Mouse (Mus musculus): ENCODE measurements at regions not wholly inside any gene's neighbourhood (a gene's known extent, or its start where the extent isn't known, plus 50 kb on each side); places are given as distances from the start of the nearest gene placed in this dataset.
A peak's percentile ranks its signal among the peaks of the same experiment; 100 is the strongest.
"Not testable (repeated sequence)": the region's sequence is repeated elsewhere in the genome, so short reads cannot be mapped to it uniquely, and the experiment has no call there.

DNA sequence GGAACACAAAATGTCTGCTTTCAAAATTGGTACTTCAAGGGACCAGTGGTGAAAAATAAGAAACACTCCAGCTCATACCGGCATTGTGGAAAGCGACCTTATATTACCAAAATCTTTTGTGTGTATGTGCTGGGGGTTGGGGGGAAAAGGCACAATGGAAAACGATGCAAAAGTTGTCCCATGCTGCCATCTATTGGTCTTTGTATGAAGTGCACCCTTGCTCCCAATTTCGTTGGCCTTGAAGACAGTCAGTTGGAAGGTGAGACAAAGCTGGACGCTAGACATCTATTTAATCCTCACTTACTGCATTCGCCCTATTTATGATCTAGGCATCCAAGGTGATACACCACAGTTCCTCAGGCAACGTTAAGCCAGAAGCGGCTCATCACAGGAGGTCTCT is 186.6 kb downstream of the BC048507 start:
- not testable (repeated sequence) for DNase-seq

DNA sequence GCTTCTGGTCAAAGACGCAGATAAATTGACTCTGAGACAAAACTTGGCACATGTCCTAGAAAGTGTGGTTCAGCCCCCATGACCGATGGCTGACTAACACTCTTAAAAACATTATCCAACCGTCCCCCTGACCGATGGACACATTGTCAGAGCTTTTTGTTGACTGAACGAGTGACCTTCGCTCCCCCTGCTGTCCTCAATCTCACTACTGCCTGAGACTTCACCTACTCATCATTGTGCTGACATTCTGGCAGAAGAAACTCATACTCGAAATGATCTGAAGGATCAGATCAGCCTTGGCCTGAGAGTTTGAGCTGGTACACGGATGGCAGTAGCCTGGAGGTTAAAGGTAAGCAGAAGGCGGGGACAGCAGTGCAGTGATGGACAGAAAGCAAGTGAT is 230.2 kb downstream of the BC048507 start:
- DNase-seq, result not testable (repeated sequence)

DNA sequence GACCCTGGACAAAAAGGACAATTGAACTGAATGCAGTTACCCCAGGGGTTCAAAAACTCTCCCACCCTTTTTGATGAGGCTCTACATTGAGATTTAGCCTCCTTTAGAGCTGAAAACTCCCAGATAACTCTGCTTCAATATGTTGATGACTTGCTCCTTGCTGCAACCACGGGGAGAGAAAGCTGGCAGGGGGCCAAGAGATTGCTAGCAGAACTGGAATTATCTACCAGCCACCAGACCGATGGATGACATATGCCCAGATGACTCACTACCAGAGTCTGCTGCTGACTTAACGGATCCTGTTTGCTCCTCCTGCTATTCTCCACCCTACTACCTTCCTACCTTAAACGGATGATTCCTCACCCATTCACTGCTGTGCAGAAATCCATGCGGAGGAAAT is 253.7 kb downstream of the BC048507 start:
- peak; percentile 9 for DNase-seq

All from lung, postnatal 10 days (tissue).